Mouse (Mus musculus): ENCODE measurements around the gene Mrvi1. TPM values are rescaled to one million over a fixed set of nuclear protein-coding genes. Genes with fewer than 3 reads are reported as not detected.

Mrvi1 gene
- total and polyA plus RNA-seq, 3 experiments = 0.11 TPM; not detected in 2

- H3K27ac ChIP-seq (ENCODE audit: insufficient read depth, low read depth) = no peak overlapping the region
- DNase-seq (ENCODE audit: extremely low read depth) = no peak
- no peaks in the 10 kb centered on the region for H3K36me3 ChIP-seq (replicated peaks in 1 of 2; ENCODE audit: control insufficient read depth in 1 of 2, insufficient read depth in 1 of 2, low read length in 1 of 2)
- no peak overlapping the region for H3K4me2 ChIP-seq (ENCODE audit: insufficient read depth, low read depth, poor library complexity, severe bottlenecking)
- H3K9me3 ChIP-seq (replicated peaks; ENCODE audit: low read length) = no peaks in the 10 kb centered on the region
- H3K4me3 ChIP-seq (replicated peaks in 1 of 3; ENCODE audit: low read depth in 2 of 3, low read length in 2 of 3, poor library complexity in 1 of 3) = no peak overlapping the region
- H3K27me3 ChIP-seq (replicated peaks) = no peaks in the 10 kb centered on the region
- TF ChIP-seq JUN (IDR thresholded peaks at IDR 0.05; ENCODE audit: insufficient read depth, low read depth, low read length) (no peak), ETS1 (conservative IDR thresholded peaks at IDR 0.05; ENCODE audit: low read depth, low read length) (no peak), MAZ (IDR thresholded peaks at IDR 0.05; ENCODE audit: low read depth, low read length) (no peak), GABPA (IDR thresholded peaks at IDR 0.05; ENCODE audit: insufficient replicate concordance, low read depth, low read length) (no peak), IRF4 (IDR thresholded peaks at IDR 0.05; ENCODE audit: low read depth, low read length) (no peak), CTCF (conservative IDR thresholded peaks at IDR 0.05 in 1 of 2, IDR thresholded peaks at IDR 0.05 in 1 of 2; ENCODE audit: low read depth in 2 of 2, low read length in 2 of 2) (no peak), CHD1 (IDR thresholded peaks at IDR 0.05; ENCODE audit: low read depth, low read length) (no peak), SMC3 (IDR thresholded peaks at IDR 0.05; ENCODE audit: low read depth, low read length) (no peak), UBTF (IDR thresholded peaks at IDR 0.05; ENCODE audit: low read depth, low read length) (no peak), MXI1 (IDR thresholded peaks at IDR 0.05; ENCODE audit: low read depth, low read length) (no peak), ZC3H11A (IDR thresholded peaks at IDR 0.05; ENCODE audit: low read depth, low read length) (no peak), E2F4 (IDR thresholded peaks at IDR 0.05; ENCODE audit: insufficient replicate concordance, low read depth, low read length) (no peak), JUND (conservative IDR thresholded peaks at IDR 0.05; ENCODE audit: low read depth, low read length) (no peak), SIN3A (IDR thresholded peaks at IDR 0.05; ENCODE audit: low read length) (no peak), POLR2A (IDR thresholded peaks at IDR 0.05; ENCODE audit: low read depth, low read length) (no peak)
- no peak overlapping the region for H3K9ac ChIP-seq (ENCODE audit: insufficient read depth, low read depth)
- peaks cover 0 to 5% of the 10 kb centered on the region in 2 experiments; a peak in 2 of 4 replicates for H3K4me1 ChIP-seq (ENCODE audit: control insufficient read depth in 1 of 2, insufficient read depth in 2 of 2)
- dilution Hi-C loops (cut with MboI; ENCODE audit: extremely low pct_ligation_motif_present, extremely low pct_unique_long_range_greater_than_20kb, low sequenced_read_pairs) = no loop called here
- no peaks in the 10 kb centered on the region for H3K79me2 ChIP-seq (replicated peaks; ENCODE audit: control insufficient read depth, extremely low read depth, insufficient read depth, poor library complexity, severe bottlenecking)
- in situ Hi-C loops (cut with MboI; ENCODE audit: low pct_ligation_motif_present, low pct_unique_long_range_greater_than_20kb, low sequenced_read_pairs) = no loop called here
Measured at GRCm38 (mm10) chr7:110903226-110903625, 79.0 kb downstream of the Mrvi1 start.

GRCm38 (mm10) chr7:110897202-110897601, 85.1 kb downstream of the Mrvi1 start:
- Histone ChIP-seq H3K27me3 (replicated peaks) (no peaks in the 10 kb centered on the region), H3K36me3 (replicated peaks in 1 of 2; ENCODE audit: control insufficient read depth in 1 of 2, insufficient read depth in 1 of 2, low read length in 1 of 2) (no peaks in the 10 kb centered on the region), H3K9me3 (replicated peaks; ENCODE audit: low read length) (no peaks in the 10 kb centered on the region), H3K79me2 (replicated peaks; ENCODE audit: control insufficient read depth, extremely low read depth, insufficient read depth, poor library complexity, severe bottlenecking) (no peaks in the 10 kb centered on the region), H3K4me3 (replicated peaks in 1 of 3; ENCODE audit: low read depth in 2 of 3, low read length in 2 of 3, poor library complexity in 1 of 3) (no peak overlapping the region), H3K4me2 (ENCODE audit: insufficient read depth, low read depth, poor library complexity, severe bottlenecking) (no peak overlapping the region), H3K27ac (ENCODE audit: insufficient read depth, low read depth) (no peak overlapping the region), H3K4me1 (ENCODE audit: control insufficient read depth in 1 of 2, insufficient read depth in 2 of 2) (no peaks in the 10 kb centered on the region), H3K9ac (ENCODE audit: insufficient read depth, low read depth) (no peak overlapping the region)
- no peak for DNase-seq (ENCODE audit: extremely low read depth)
- dilution Hi-C loops (cut with MboI; ENCODE audit: extremely low pct_ligation_motif_present, extremely low pct_unique_long_range_greater_than_20kb, low sequenced_read_pairs) (no loop called here), in situ Hi-C loops (cut with MboI; ENCODE audit: low pct_ligation_motif_present, low pct_unique_long_range_greater_than_20kb, low sequenced_read_pairs) (no loop called here)
- TF ChIP-seq SMC3 (IDR thresholded peaks at IDR 0.05; ENCODE audit: low read depth, low read length) = no peak
- TF ChIP-seq NELFE (IDR thresholded peaks at IDR 0.05; ENCODE audit: low read depth, low read length) = no peak
- no peak for TF ChIP-seq JUN (IDR thresholded peaks at IDR 0.05; ENCODE audit: insufficient read depth, low read depth, low read length)

Data from CH12.LX (cell line).